Mouse (Mus musculus) midbrain, embryonic 16.5 days (tissue): ENCODE measurements at regions not wholly inside any gene's neighbourhood (a gene's known extent, or its start where the extent isn't known, plus 50 kb on each side); places are given as distances from the start of the nearest gene placed in this dataset.

Experiments
- ATAC-seq: fragments of 200-750 bp; cut with Nextera tagmentation; 2 replicates; pipeline ENCODE4 v1.8.0; 2017; ENCODE audit warnings: moderate TSS enrichment
- H3K27ac ChIP-seq: fragments of 300-500 bp; sonication (generic); 2 replicates; pipeline ENCODE4 v1.5.1; 2014; ENCODE audit warnings: mild to moderate bottlenecking, low read length, mixed read lengths
- H3K27me3 ChIP-seq: fragments of 300-500 bp; sonication (generic); 2 replicates; pipeline ENCODE4 v1.6.1; 2014; ENCODE audit warnings: low read depth, low read length, mixed read lengths; ENCODE audit not compliant: control insufficient read depth, insufficient read depth
- H3K36me3 ChIP-seq: fragments of 300-500 bp; sonication (generic); 2 replicates; pipeline ENCODE4 v1.6.1; 2014; ENCODE audit warnings: mild to moderate bottlenecking, low read length, moderate library complexity, mixed read lengths; ENCODE audit not compliant: control insufficient read depth, insufficient read depth
- H3K4me1 ChIP-seq: fragments of 300-500 bp; sonication (generic); 2 replicates; pipeline ENCODE4 v1.6.1; 2014; ENCODE audit warnings: mild to moderate bottlenecking, low read length, mixed read lengths; ENCODE audit not compliant: control insufficient read depth, insufficient read depth
- H3K4me2 ChIP-seq: fragments of 300-500 bp; sonication (generic); 2 replicates; pipeline ENCODE4 v1.6.1; 2014; ENCODE audit warnings: mild to moderate bottlenecking, low read length, mixed read lengths
- H3K4me3 ChIP-seq: fragments of 300-500 bp; sonication (generic); 2 replicates; pipeline ENCODE4 v1.5.1; 2014; ENCODE audit warnings: low read depth, mild to moderate bottlenecking, low read length, moderate library complexity, mixed read lengths
- H3K9ac ChIP-seq: fragments of 300-500 bp; sonication (generic); 2 replicates; pipeline ENCODE4 v1.6.1; 2014; ENCODE audit warnings: low read depth, low read length, mixed read lengths
- H3K9me3 ChIP-seq: fragments of 300-500 bp; sonication (generic); replicated peaks from 2 replicates; pipeline ENCODE4 v1.6.1; 2014; ENCODE audit warnings: mild to moderate bottlenecking, low read length, mixed read lengths; ENCODE audit not compliant: control insufficient read depth, poor library complexity, severe bottlenecking
- WGBS: fragments of 180-500 bp; shearing (Covaris S2); extraction: QIAGEN DNeasy Blood & Tissue Kit; methylation state at CpG from one replicate; pipeline ENCODE4 v1.1.7; 2014; 5-methylcytosine and 5-hydroxymethylcytosine counted together

DNA sequence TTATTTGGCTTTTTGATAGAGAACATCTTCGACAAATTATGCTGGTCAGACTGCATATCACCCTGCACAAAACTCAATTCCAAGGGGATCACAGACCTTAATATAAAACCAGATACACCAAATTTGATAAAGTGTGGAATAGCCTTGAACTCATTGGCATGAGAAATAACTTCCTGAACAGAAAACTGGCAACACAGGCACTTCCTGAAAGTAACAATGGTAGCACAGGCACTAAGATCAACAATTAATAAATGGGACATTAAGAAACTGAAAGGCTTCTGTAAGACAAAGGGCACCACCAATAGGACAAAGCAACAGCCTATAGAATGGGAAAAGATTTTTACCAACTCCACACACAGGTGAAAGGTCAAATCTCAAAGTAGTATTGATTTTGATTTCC, 141.5 kb downstream of the Fam198b start:
- Histone ChIP-seq H3K4me1 (no peaks in the 10 kb centered on the region), H3K36me3 (no peaks in the 10 kb centered on the region), H3K4me2 (no peak overlapping the region), H3K27me3 (no peaks in the 10 kb centered on the region), H3K27ac (no peak overlapping the region), H3K4me3 (no peak overlapping the region), H3K9me3 (no peaks in the 10 kb centered on the region), H3K9ac (no peak overlapping the region)
- 91% methylated on average over 1 of the region's 1 CpGs for WGBS
- ATAC-seq: no peak

DNA sequence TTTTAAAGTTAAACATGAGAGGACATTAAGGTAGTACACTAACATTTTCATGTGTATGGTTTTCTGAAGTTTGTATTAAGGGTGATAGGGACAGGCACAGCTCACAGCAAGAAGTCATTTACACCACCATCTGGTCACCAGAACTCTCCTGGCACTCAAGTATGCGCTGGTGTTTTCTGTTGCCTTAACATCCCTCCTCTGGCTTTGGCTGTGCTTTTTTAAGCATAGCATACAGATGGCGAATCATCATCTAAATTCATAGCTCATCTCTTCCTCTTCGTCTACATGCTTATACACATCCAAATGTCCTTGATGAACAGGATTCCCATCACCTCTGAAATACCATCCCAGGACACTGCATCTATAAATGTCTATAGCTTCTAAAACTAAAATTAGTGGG, 148.7 kb downstream of the Fam198b start:
- H3K27me3 ChIP-seq: no peaks in the 10 kb centered on the region
- no peaks in the 10 kb centered on the region for H3K36me3 ChIP-seq
- H3K4me2 ChIP-seq: no peak overlapping the region
- no peak overlapping the region for H3K27ac ChIP-seq
- H3K9me3 ChIP-seq: no peaks in the 10 kb centered on the region
- no peak overlapping the region for H3K9ac ChIP-seq
- ATAC-seq: no peak
- H3K4me1 ChIP-seq: no peaks in the 10 kb centered on the region
- WGBS: 90% methylated on average over 3 of the region's 3 CpGs
- no peak overlapping the region for H3K4me3 ChIP-seq

DNA sequence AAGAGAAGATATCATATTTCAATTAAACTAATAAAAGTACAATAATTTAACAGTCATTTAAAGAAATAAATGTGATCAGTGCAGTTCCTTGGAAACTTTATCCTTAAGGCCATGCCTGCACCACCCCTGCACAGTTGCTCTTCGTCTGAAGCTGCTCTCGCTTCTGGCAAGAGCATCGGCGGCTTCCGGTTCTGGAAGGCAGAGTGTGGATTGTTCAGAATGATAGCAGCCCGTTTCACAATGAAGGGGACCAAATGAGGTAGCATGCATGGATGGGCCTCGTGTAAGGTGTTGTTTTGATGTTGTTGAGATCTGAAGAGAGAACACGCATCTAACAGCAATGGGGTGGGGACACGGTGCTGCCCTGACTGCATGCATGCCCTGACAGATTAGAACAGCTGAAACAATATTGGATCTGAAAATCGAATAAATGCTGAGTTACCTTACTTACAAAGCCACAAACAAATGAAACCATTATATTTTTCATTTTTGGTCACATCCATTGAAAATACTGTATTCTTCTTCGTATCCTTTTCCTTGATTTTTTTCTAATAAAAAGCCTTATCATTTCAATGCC, 154.3 kb downstream of the Fam198b start:
- Histone ChIP-seq H3K4me2 (no peak overlapping the region), H3K4me3 (no peak overlapping the region), H3K9ac (no peak overlapping the region), H3K36me3 (no peaks in the 10 kb centered on the region), H3K27me3 (no peaks in the 10 kb centered on the region), H3K27ac (no peak overlapping the region), H3K9me3 (no peaks in the 10 kb centered on the region), H3K4me1 (no peaks in the 10 kb centered on the region)
- no peak for ATAC-seq
- WGBS: 76% methylated on average over 11 of the region's 11 CpGs

DNA sequence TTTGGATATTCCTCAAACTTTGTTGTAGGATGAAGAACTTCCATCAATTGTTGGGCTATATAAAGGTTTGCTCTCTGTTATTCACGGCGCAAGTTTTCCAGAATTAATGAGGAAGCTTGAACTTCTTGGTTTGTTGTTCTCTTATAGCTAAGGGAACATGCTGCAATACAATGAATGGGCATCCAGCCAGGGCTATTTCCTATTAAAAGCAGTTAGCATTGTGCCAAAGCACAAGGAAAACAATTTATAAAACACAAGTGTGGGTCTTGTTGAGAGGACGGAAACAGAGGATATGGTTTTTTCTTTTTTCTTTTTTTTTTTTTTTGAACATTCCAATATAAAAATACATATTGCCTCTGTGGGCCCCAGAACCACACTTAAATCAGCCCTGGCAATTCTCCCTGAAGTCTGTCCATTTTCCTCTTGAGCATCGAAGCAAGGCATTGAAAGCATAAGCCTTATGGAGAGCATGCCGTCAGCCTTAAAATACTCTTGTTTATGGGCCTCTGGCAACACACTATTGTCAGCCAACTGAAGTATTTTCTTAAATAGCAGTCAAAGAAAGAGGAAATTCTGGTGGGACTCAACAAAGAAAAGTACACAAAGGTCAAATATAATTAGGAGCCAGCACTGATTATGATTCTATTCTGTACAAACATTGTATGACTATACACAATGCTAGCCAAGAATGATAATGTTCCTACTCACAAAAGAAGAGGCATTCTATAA, 158.6 kb downstream of the Fam198b start:
- Histone ChIP-seq H3K36me3 (no peaks in the 10 kb centered on the region), H3K27ac (no peak overlapping the region), H3K4me2 (no peak overlapping the region), H3K9me3 (no peaks in the 10 kb centered on the region), H3K4me3 (no peak overlapping the region), H3K4me1 (no peaks in the 10 kb centered on the region), H3K9ac (no peak overlapping the region), H3K27me3 (no peaks in the 10 kb centered on the region)
- WGBS: 79% methylated on average over 5 of the region's 5 CpGs
- no peak for ATAC-seq

DNA sequence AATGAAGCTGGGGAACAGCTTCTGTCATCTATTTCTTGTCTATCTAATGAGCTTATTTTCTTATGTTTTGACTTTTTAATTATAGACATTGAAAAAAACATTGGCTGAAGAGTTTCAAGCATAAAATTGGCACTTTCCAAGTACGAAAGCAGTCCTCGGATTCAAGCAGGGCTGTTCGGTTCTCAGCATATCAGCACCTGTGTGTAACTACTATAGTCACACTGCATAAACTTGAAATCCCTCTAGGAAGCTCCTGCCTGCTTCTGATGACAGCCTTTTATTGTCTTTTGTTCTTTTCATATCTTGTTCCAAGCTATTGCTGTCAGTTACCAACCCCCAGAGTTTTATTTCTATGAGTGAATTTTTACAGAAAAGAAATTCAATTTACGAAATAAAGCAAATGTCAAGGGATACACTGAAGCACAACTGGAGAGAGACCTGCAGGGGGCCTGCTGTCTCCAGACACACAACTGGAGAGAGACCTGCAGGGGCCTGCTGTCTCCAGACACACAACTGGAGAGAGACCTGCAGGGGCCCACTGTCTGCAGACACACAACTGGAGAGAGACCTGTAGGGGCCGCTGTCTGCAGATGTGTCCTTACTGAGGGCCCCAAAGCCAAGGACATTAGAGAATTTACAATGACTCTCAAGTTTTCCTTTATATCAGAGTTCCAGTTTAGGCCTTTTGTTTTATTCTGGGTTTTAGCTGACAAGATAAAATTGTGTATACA, 165.3 kb downstream of the Fam198b start:
- H3K27ac ChIP-seq: no peak overlapping the region
- no peaks in the 10 kb centered on the region for H3K9me3 ChIP-seq
- no peaks in the 10 kb centered on the region for H3K36me3 ChIP-seq
- H3K4me1 ChIP-seq: no peaks in the 10 kb centered on the region
- no peak for ATAC-seq
- H3K9ac ChIP-seq: no peak overlapping the region
- H3K4me3 ChIP-seq: no peak overlapping the region
- no peaks in the 10 kb centered on the region for H3K27me3 ChIP-seq
- no peak overlapping the region for H3K4me2 ChIP-seq
- WGBS: 76% methylated on average over 5 of the region's 5 CpGs

DNA sequence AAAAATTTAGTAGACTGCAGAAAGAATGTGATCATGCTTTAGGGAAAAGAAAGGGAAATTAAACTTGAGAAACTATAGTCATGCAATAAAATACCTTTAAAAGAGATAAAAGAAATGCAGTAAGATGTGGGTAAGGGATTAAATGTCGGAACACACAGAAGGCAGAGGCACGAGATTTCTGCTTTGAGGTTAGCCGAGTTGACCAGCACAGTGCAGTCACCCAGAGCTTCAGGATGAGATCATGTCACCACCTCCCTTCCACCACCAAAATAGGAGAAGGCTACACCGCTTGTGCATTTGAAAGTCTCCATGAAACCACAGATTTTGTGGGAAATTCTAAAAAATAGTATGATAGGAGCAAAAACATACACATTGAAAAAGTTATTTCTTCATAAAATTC, 166.6 kb downstream of the Fam198b start:
- no peak overlapping the region for H3K4me3 ChIP-seq
- 70% methylated on average over 4 of the region's 4 CpGs for WGBS

DNA sequence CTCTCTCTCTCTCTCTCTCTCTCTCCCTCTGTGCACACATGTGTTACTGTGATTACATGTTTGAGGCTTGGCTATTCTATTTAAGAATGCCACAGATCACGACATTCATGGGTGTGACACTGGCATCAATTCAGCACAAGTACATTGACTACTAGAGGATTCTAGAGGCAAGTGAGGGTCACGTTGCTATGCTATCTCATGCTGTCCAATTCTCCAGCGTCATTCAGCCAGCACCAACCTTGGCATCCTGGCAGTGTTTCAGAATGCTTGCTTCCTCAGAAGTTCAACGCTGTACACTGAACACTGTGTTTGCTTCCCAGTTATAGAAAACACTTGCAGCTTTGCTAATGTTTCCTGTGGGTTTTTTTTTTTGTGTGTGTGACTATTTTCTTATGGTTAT, 167.6 kb downstream of the Fam198b start:
- 69% methylated on average over 4 of the region's 4 CpGs for WGBS
- Histone ChIP-seq H3K36me3 (no peaks in the 10 kb centered on the region), H3K9me3 (no peaks in the 10 kb centered on the region), H3K4me3 (no peak overlapping the region), H3K27ac (no peak overlapping the region), H3K4me2 (no peak overlapping the region), H3K9ac (no peak overlapping the region), H3K4me1 (no peaks in the 10 kb centered on the region), H3K27me3 (no peaks in the 10 kb centered on the region)
- no peak for ATAC-seq

More for the DNA sequence above, 166.6 kb downstream of the Fam198b start:
- Histone ChIP-seq H3K9ac (no peak overlapping the region), H3K4me1 (no peaks in the 10 kb centered on the region), H3K4me2 (no peak overlapping the region), H3K9me3 (no peaks in the 10 kb centered on the region), H3K27me3 (no peaks in the 10 kb centered on the region), H3K27ac (no peak overlapping the region), H3K36me3 (no peaks in the 10 kb centered on the region)
- no peak for ATAC-seq

DNA sequence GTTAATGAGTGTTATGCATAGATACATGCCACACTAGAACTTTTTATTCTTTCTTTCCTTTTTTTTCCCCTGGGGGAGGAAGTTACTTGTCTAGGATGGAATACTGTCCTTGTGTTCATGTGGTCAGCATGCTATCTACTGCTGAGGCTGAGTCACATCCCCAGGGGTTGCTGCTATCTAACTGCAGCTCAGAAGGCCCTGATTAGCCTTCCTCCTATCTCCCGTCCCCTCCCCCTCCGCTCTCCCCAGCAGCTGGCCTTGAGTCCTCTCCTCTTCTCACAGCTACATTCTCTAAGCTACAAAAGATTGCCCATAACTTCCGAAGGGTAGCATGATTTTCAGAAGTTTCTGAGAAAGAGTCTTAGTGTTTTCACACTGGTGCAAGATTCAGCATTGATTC, 168.5 kb downstream of the Fam198b start:
- Histone ChIP-seq H3K27ac (no peak overlapping the region), H3K4me2 (no peak overlapping the region), H3K4me1 (no peaks in the 10 kb centered on the region), H3K9ac (no peak overlapping the region), H3K27me3 (no peaks in the 10 kb centered on the region), H3K36me3 (no peaks in the 10 kb centered on the region), H3K4me3 (no peak overlapping the region), H3K9me3 (no peaks in the 10 kb centered on the region)
- 77% methylated on average over 3 of the region's 3 CpGs for WGBS
- ATAC-seq: no peak

DNA sequence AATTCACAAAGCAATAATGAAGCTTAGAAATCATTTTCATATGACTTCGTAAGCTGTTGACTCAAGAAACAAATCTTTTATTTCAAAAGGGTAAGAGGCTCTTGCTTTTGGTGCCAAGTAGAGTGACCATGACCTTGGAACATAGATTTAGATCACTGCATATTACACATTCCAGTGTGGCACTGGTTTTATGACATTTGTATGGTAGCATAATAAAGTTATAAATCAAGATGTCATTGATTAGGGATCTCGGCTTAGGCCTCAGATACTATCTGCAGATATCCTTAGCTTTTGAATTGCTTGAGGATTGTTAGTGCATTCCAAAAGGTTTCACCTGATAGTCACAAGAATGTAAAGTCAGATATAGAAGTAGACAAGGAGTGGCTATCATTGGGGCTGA, 169.1 kb downstream of the Fam198b start:
- no peaks in the 10 kb centered on the region for H3K4me1 ChIP-seq
- no peaks in the 10 kb centered on the region for H3K27me3 ChIP-seq
- no peak overlapping the region for H3K4me2 ChIP-seq
- no peak overlapping the region for H3K9ac ChIP-seq
- 94% methylated on average over 2 of the region's 2 CpGs for WGBS
- no peak overlapping the region for H3K27ac ChIP-seq
- no peak for ATAC-seq
- H3K4me3 ChIP-seq: no peak overlapping the region
- no peaks in the 10 kb centered on the region for H3K9me3 ChIP-seq
- no peaks in the 10 kb centered on the region for H3K36me3 ChIP-seq
